Mouse (Mus musculus): ENCODE results near the gene Kif22. TPM values are rescaled to one million over a fixed set of nuclear protein-coding genes. Genes with fewer than 3 reads are reported as not detected.
"Not testable (repeated sequence)": the region's sequence is repeated elsewhere in the genome, so short reads cannot be mapped to it uniquely, and the experiment has no call there.

Kif22 gene
- total RNA-seq (2021): 10 to 100 TPM in 1 of 2 experiments, 1 to 10 TPM in 1; 9.6 to 10.4 TPM
- long read RNA-seq, experiment 1, partial matches to known transcripts: 4 of 8 reads
- long read RNA-seq, experiment 1, other reads (novel, unspliced or antisense): 0 of 8 reads
- long read RNA-seq, experiment 2, transcript Kif22-201 (14 exons, 2,115 nt): major isoform, 6 of 11 reads
- long read RNA-seq, experiment 2, partial matches to known transcripts: 4 of 11 reads
- long read RNA-seq, experiment 2, other reads (novel, unspliced or antisense): 1 of 11 reads

GRCm38 (mm10) chr7:127041851-127042672 is at the start of gene Kif22:
Kif22 (minus strand) TSS chr7:127042471.
- peak; percentile 80 to 90 for DNase-seq (ENCODE audit: low spot score in 2 of 2)
- intact Hi-C loops (cut with DNase I): loop anchor here (5.0 kb wide), 1 partner anchor 50 kb away; the partner anchor contains the start of gene AI467606

- intact Hi-C loops (cut with DNase I): loop anchor here (5.0 kb wide), 1 partner anchor 49 kb away; the partner anchor contains the start of gene Kif22
- no peak for DNase-seq (ENCODE audit: low spot score in 2 of 2)
Observed at GRCm38 (mm10) chr7:127091114-127091896, 49.0 kb upstream of the Kif22 start, which contains the start of gene AI467606. AI467606 (plus strand) TSS chr7:127091359.

GRCm38 (mm10) chr7:127090154-127091113 is 48.2 kb upstream of the Kif22 start:
- intact Hi-C loops (cut with DNase I): loop anchor here (5.0 kb wide), 1 partner anchor 48 kb away; the partner anchor contains the start of gene Kif22
- DNase-seq (ENCODE audit: low spot score in 2 of 2): no peak

GRCm38 (mm10) chr7:127088901-127089845 is 46.9 kb upstream of the Kif22 start:
- no peak for DNase-seq (ENCODE audit: low spot score in 2 of 2)
- intact Hi-C loops (cut with DNase I): no loop called here

GRCm38 (mm10) chr7:127088083-127088482 is 45.8 kb upstream of the Kif22 start:
- intact Hi-C loops (cut with DNase I): no loop called here
- DNase-seq (ENCODE audit: low spot score in 2 of 2): no peak

GRCm38 (mm10) chr7:127087278-127088010 is 45.2 kb upstream of the Kif22 start, which contains the start of gene Zg16:
Zg16 (minus strand) TSS chr7:127087328.
- DNase-seq (ENCODE audit: low spot score in 2 of 2); intact Hi-C loops (cut with DNase I): not testable (repeated sequence)

GRCm38 (mm10) chr7:127085751-127086150 is 43.5 kb upstream of the Kif22 start:
- DNase-seq (ENCODE audit: low spot score in 2 of 2); intact Hi-C loops (cut with DNase I): not testable (repeated sequence)

GRCm38 (mm10) chr7:127084794-127085193 is 42.5 kb upstream of the Kif22 start:
- intact Hi-C loops (cut with DNase I): no loop called here
- DNase-seq (ENCODE audit: low spot score in 2 of 2): no peak

- DNase-seq (ENCODE audit: low spot score in 2 of 2): no peak
- intact Hi-C loops (cut with DNase I): no loop called here
Observed at GRCm38 (mm10) chr7:127083689-127084088, 41.4 kb upstream of the Kif22 start.

GRCm38 (mm10) chr7:127082995-127083394 is 40.7 kb upstream of the Kif22 start:
- no peak for DNase-seq (ENCODE audit: low spot score in 2 of 2)
- intact Hi-C loops (cut with DNase I): no loop called here

GRCm38 (mm10) chr7:127082271-127082670 is 40.0 kb upstream of the Kif22 start:
- intact Hi-C loops (cut with DNase I): no loop called here
- DNase-seq (ENCODE audit: low spot score in 2 of 2): no peak

GRCm38 (mm10) chr7:127080045-127080444 is 37.8 kb upstream of the Kif22 start:
- DNase-seq (ENCODE audit: low spot score in 2 of 2): no peak
- intact Hi-C loops (cut with DNase I): no loop called here

- intact Hi-C loops (cut with DNase I): no loop called here
- DNase-seq (ENCODE audit: low spot score in 2 of 2): no peak
Observed at GRCm38 (mm10) chr7:127077692-127078091, 35.4 kb upstream of the Kif22 start.

GRCm38 (mm10) chr7:127076188-127076587 is 33.9 kb upstream of the Kif22 start:
- DNase-seq (ENCODE audit: low spot score in 2 of 2): no peak
- intact Hi-C loops (cut with DNase I): no loop called here

- no peak for DNase-seq (ENCODE audit: low spot score in 2 of 2)
- intact Hi-C loops (cut with DNase I): no loop called here
Observed at GRCm38 (mm10) chr7:127073221-127073620, 30.9 kb upstream of the Kif22 start.

GRCm38 (mm10) chr7:127070871-127071413 is 28.7 kb upstream of the Kif22 start:
- DNase-seq (ENCODE audit: low spot score in 2 of 2): no peak
- intact Hi-C loops (cut with DNase I): no loop called here

GRCm38 (mm10) chr7:127066317-127066716 is 24.0 kb upstream of the Kif22 start:
- DNase-seq (ENCODE audit: low spot score in 2 of 2): no peak
- intact Hi-C loops (cut with DNase I): no loop called here
